14 mouse cellular contexts compared by ENCODE assay signal in genomic region chr3:104796430-104797082, GRCm38 (mm10). TPM values are rescaled to one million over a fixed set of nuclear protein-coding genes. Genes with fewer than 3 reads are reported as not detected.
DNase-seq lines count a peak whose midpoint lies in the region; ATAC-seq and TF ChIP-seq lines count a peak whose summit lies in the region.
"Had no signal": no experiment of that assay in that cellular context is flagged by ENCODE, and none has a peak within 500 bp of the region (broad histone marks: within the 10 kb centered on the region; RNA-seq: fewer than 3 reads in every experiment).

No protein-coding gene starts in this region.

- no peak for TF ChIP-seq CTCF in midbrain, postnatal 0 days (IDR thresholded peaks at IDR 0.05)

- H3K36me3 ChIP-seq in midbrain, embryonic 11.5 days (ENCODE audit: control insufficient read depth, insufficient read depth, low read length): no peaks in the 10 kb centered on the region
- H3K36me3 ChIP-seq in midbrain, postnatal 0 days (ENCODE audit: insufficient read depth, low read length): peaks cover 39% of the 10 kb centered on the region
- H3K36me3 ChIP-seq in intestine, embryonic 16.5 days (ENCODE audit: control insufficient read depth, insufficient read depth, low read length): peaks cover 22% of the 10 kb centered on the region
- peaks cover 77% of the 10 kb centered on the region for H3K36me3 ChIP-seq in liver, embryonic 12.5 days
- H3K36me3 ChIP-seq in stomach, embryonic 16.5 days (ENCODE audit: control insufficient read depth, insufficient read depth, low read length): peaks cover 34% of the 10 kb centered on the region
- H3K36me3 ChIP-seq in midbrain, embryonic 10.5 days: peaks cover 60% of the 10 kb centered on the region

- DNase-seq in midbrain, embryonic 11.5 days (ENCODE audit: low spot score, missing footprints): peak; percentile 12
- DNase-seq in midbrain, postnatal 0 days (ENCODE audit: low spot score): no peak
- no peak for DNase-seq in midbrain, embryonic 10.5 days (ENCODE audit: low spot score)
- DNase-seq in adrenal gland, postnatal 25 days: no peak
- DNase-seq: gastrocnemius, postnatal 10 days; thymus, postnatal 4 days had no signal

- ATAC-seq in midbrain, embryonic 11.5 days (ENCODE audit: low FRiP score): no peak
- ATAC-seq in midbrain, postnatal 0 days (ENCODE audit: low FRiP score): no peak
- peak; percentile 86 for ATAC-seq in intestine, embryonic 16.5 days
- ATAC-seq in liver, embryonic 12.5 days: peak; percentile 41
- ATAC-seq in stomach, embryonic 16.5 days (ENCODE audit: insufficient read depth, low FRiP score): peak; percentile 78
- no peak for ATAC-seq in megakaryocyte-erythroid progenitor cell, adult 5-6 weeks (replicated peaks; ENCODE audit: low FRiP score, low TSS enrichment, poor library complexity, severe bottlenecking)

- H3K4me2 ChIP-seq in midbrain, embryonic 11.5 days: no peak overlapping the region
- H3K4me2 ChIP-seq in midbrain, postnatal 0 days (ENCODE audit: low read depth, low read length, poor library complexity, severe bottlenecking): no peak overlapping the region
- H3K4me2 ChIP-seq in intestine, embryonic 16.5 days (ENCODE audit: low read depth, low read length): no peak overlapping the region
- H3K4me2 ChIP-seq in liver, embryonic 12.5 days: no peak overlapping the region
- H3K4me2 ChIP-seq in stomach, embryonic 16.5 days (ENCODE audit: low read depth, low read length): no peak overlapping the region
- H3K4me2 ChIP-seq: hindbrain, embryonic 13.5 days; limb, embryonic 12.5 days had no signal

- 83% methylated on average over 15 of the region's 15 CpGs for WGBS in midbrain, embryonic 11.5 days
- 85% methylated on average over 15 of the region's 15 CpGs for WGBS in midbrain, postnatal 0 days
- 59% methylated on average over 15 of the region's 15 CpGs for WGBS in intestine, embryonic 16.5 days
- WGBS in liver, embryonic 12.5 days (ENCODE audit: insufficient replicate concordance): 70% methylated on average over 15 of the region's 15 CpGs
- WGBS in stomach, embryonic 16.5 days: 66% methylated on average over 15 of the region's 15 CpGs
- WGBS in midbrain, embryonic 10.5 days: 91% methylated on average over 15 of the region's 15 CpGs

- H3K4me3 ChIP-seq in midbrain, embryonic 11.5 days (ENCODE audit: low read depth, low read length): no peak overlapping the region
- H3K4me3 ChIP-seq in midbrain, postnatal 0 days (ENCODE audit: low read depth, low read length): no peak overlapping the region
- H3K4me3 ChIP-seq in intestine, embryonic 16.5 days (ENCODE audit: low read length): no peak overlapping the region
- H3K4me3 ChIP-seq in liver, embryonic 12.5 days: no peak overlapping the region
- H3K4me3 ChIP-seq in stomach, embryonic 16.5 days (replicated peaks; ENCODE audit: low read length): no peak overlapping the region
- no peak overlapping the region for H3K4me3 ChIP-seq in midbrain, embryonic 10.5 days
- H3K4me3 ChIP-seq: hindbrain, embryonic 13.5 days; limb, embryonic 12.5 days had no signal

- no peak overlapping the region for H3K27ac ChIP-seq in midbrain, embryonic 11.5 days (ENCODE audit: low read depth, low read length)
- H3K27ac ChIP-seq in midbrain, postnatal 0 days (ENCODE audit: low read depth, low read length): no peak overlapping the region
- peak overlapping the region; percentile 92 for H3K27ac ChIP-seq in intestine, embryonic 16.5 days (ENCODE audit: low read length)
- peak overlapping the region; percentile 36; the same call in 1 of the 2 replicates for H3K27ac ChIP-seq in liver, embryonic 12.5 days
- peak overlapping the region; percentile 94; the same call in 1 of the 2 replicates for H3K27ac ChIP-seq in stomach, embryonic 16.5 days (ENCODE audit: low read length)
- H3K27ac ChIP-seq in midbrain, embryonic 10.5 days (replicated peaks): no peak overlapping the region
- H3K27ac ChIP-seq: hindbrain, embryonic 13.5 days; limb, embryonic 12.5 days had no signal

- H3K27me3 ChIP-seq in midbrain, embryonic 11.5 days (ENCODE audit: control insufficient read depth, insufficient read depth, low read length): no peaks in the 10 kb centered on the region
- no peaks in the 10 kb centered on the region for H3K27me3 ChIP-seq in midbrain, postnatal 0 days (ENCODE audit: insufficient read depth, low read length)
- no peaks in the 10 kb centered on the region for H3K27me3 ChIP-seq in intestine, embryonic 16.5 days (replicated peaks; ENCODE audit: control insufficient read depth, insufficient read depth, low read length)
- no peaks in the 10 kb centered on the region for H3K27me3 ChIP-seq in liver, embryonic 12.5 days (replicated peaks)
- H3K27me3 ChIP-seq in stomach, embryonic 16.5 days (ENCODE audit: control insufficient read depth, insufficient read depth, low read length): no peaks in the 10 kb centered on the region
- no peaks in the 10 kb centered on the region for H3K27me3 ChIP-seq in midbrain, embryonic 10.5 days (ENCODE audit: low read depth, poor library complexity, severe bottlenecking)
- H3K27me3 ChIP-seq: hindbrain, embryonic 13.5 days; limb, embryonic 12.5 days had no signal

- H3K9me3 ChIP-seq in midbrain, embryonic 11.5 days (ENCODE audit: control insufficient read depth, low read length): no peaks in the 10 kb centered on the region
- no peaks in the 10 kb centered on the region for H3K9me3 ChIP-seq in midbrain, postnatal 0 days (ENCODE audit: low read length)
- no peaks in the 10 kb centered on the region for H3K9me3 ChIP-seq in intestine, embryonic 16.5 days (ENCODE audit: control insufficient read depth, low read length)
- no peaks in the 10 kb centered on the region for H3K9me3 ChIP-seq in liver, embryonic 12.5 days (replicated peaks)
- no peaks in the 10 kb centered on the region for H3K9me3 ChIP-seq in stomach, embryonic 16.5 days (replicated peaks; ENCODE audit: control insufficient read depth, low read length)
- H3K9me3 ChIP-seq in midbrain, embryonic 10.5 days (replicated peaks): no peaks in the 10 kb centered on the region
- H3K9me3 ChIP-seq: hindbrain, embryonic 13.5 days; limb, embryonic 12.5 days had no signal

- peaks cover 8% of the 10 kb centered on the region for H3K4me1 ChIP-seq in midbrain, embryonic 11.5 days (ENCODE audit: control insufficient read depth, insufficient read depth, low read length)
- no peaks in the 10 kb centered on the region for H3K4me1 ChIP-seq in midbrain, postnatal 0 days (ENCODE audit: insufficient read depth, low read length)
- H3K4me1 ChIP-seq in intestine, embryonic 16.5 days (ENCODE audit: control insufficient read depth, insufficient read depth, low read length): peaks cover 54% of the 10 kb centered on the region
- peaks cover 49% of the 10 kb centered on the region for H3K4me1 ChIP-seq in liver, embryonic 12.5 days
- peaks cover 42% of the 10 kb centered on the region for H3K4me1 ChIP-seq in stomach, embryonic 16.5 days (ENCODE audit: control insufficient read depth, insufficient read depth, low read length)
- H3K4me1 ChIP-seq in midbrain, embryonic 10.5 days: peaks cover 38% of the 10 kb centered on the region

- no peak overlapping the region for H3K9ac ChIP-seq in midbrain, embryonic 11.5 days (ENCODE audit: low read length)
- no peak overlapping the region for H3K9ac ChIP-seq in midbrain, postnatal 0 days (replicated peaks; ENCODE audit: low read length, poor library complexity, severe bottlenecking)
- peak overlapping the region; percentile 12; the same call in 1 of the 2 replicates for H3K9ac ChIP-seq in intestine, embryonic 16.5 days (ENCODE audit: low read depth, low read length)
- H3K9ac ChIP-seq in liver, embryonic 12.5 days: no peak overlapping the region
- no peak overlapping the region for H3K9ac ChIP-seq in stomach, embryonic 16.5 days (ENCODE audit: low read length)
- H3K9ac ChIP-seq: hindbrain, embryonic 13.5 days; limb, embryonic 12.5 days had no signal

RNA-seq across cellular contexts. Expression of gene Rhoc, which starts 8.4 kb away (rescaled TPM):
- polyA plus RNA-seq in midbrain, embryonic 11.5 days (2014; fragmentation: Nextera tagmentation; extraction: Ambion mirVana): 78.2 and 82.0 TPM in 2 replicates
- 35.2 and 50.9 TPM in 2 replicates for total RNA-seq in midbrain, postnatal 0 days (2014; rRNA removed)
- 39.9 and 44.8 TPM in 2 replicates for polyA plus RNA-seq in midbrain, postnatal 0 days (2015; fragmentation: Nextera tagmentation; extraction: Ambion mirVana)
- polyA plus RNA-seq in intestine, embryonic 16.5 days (2015; fragmentation: Nextera tagmentation; extraction: Ambion mirVana): 171 and 184 TPM in 2 replicates
- 28.1 and 34.1 TPM in 2 replicates for polyA plus RNA-seq in liver, embryonic 12.5 days (2016; fragmentation: Nextera tagmentation; extraction: Ambion mirVana)
- 163 and 168 TPM in 2 replicates for polyA plus RNA-seq in stomach, embryonic 16.5 days (2015; fragmentation: Nextera tagmentation; extraction: Ambion mirVana)
- polyA plus RNA-seq in midbrain, embryonic 10.5 days (2016; fragmentation: Nextera tagmentation; extraction: Ambion mirVana): 87.0 and 89.3 TPM in 2 replicates
- 1.1 TPM in 1 of 2 replicates, not detected in the other for total RNA-seq in megakaryocyte-erythroid progenitor cell, adult 5-6 weeks (2014; fragmentation: Nextera tagmentation)
- not detected in 2 replicates for total RNA-seq in megakaryocyte-erythroid progenitor cell, adult 5-6 weeks (2017)
- total RNA-seq in adrenal gland, postnatal 25 days (2021): 88.7 and 108 TPM in 2 replicates
- total RNA-seq: MEL had no signal

RNA-seq across cellular contexts. Expression of gene Fam19a3, which starts 14.9 kb away (rescaled TPM):
- not detected in 2 replicates for polyA plus RNA-seq in midbrain, embryonic 11.5 days (2014; fragmentation: Nextera tagmentation; extraction: Ambion mirVana)
- total RNA-seq in midbrain, postnatal 0 days (2014; rRNA removed): 0.09 and 0.11 TPM in 2 replicates
- polyA plus RNA-seq in midbrain, postnatal 0 days (2015; fragmentation: Nextera tagmentation; extraction: Ambion mirVana): not detected in 2 replicates
- polyA plus RNA-seq in intestine, embryonic 16.5 days (2015; fragmentation: Nextera tagmentation; extraction: Ambion mirVana): 0.06 and 0.09 TPM in 2 replicates
- polyA plus RNA-seq in liver, embryonic 12.5 days (2016; fragmentation: Nextera tagmentation; extraction: Ambion mirVana): not detected in 2 replicates
- 0.03 and 0.06 TPM in 2 replicates for polyA plus RNA-seq in stomach, embryonic 16.5 days (2015; fragmentation: Nextera tagmentation; extraction: Ambion mirVana)
- polyA plus RNA-seq in midbrain, embryonic 10.5 days (2016; fragmentation: Nextera tagmentation; extraction: Ambion mirVana): 0.15 TPM in 1 of 2 replicates, not detected in the other
- not detected in 2 replicates for total RNA-seq in megakaryocyte-erythroid progenitor cell, adult 5-6 weeks (2014; fragmentation: Nextera tagmentation)
- total RNA-seq in megakaryocyte-erythroid progenitor cell, adult 5-6 weeks (2017): not detected in 2 replicates
- 0.76 and 1.6 TPM in 2 replicates for total RNA-seq in adrenal gland, postnatal 25 days (2021)
- total RNA-seq: common myeloid progenitor, adult 5-6 weeks; MEL had no signal

RNA-seq across cellular contexts. Expression of gene Ppm1j, which starts 15.7 kb away (rescaled TPM):
- 0.44 and 0.97 TPM in 2 replicates for polyA plus RNA-seq in midbrain, embryonic 11.5 days (2014; fragmentation: Nextera tagmentation; extraction: Ambion mirVana)
- 0.22 and 0.76 TPM in 2 replicates for total RNA-seq in midbrain, postnatal 0 days (2014; rRNA removed)
- polyA plus RNA-seq in midbrain, postnatal 0 days (2015; fragmentation: Nextera tagmentation; extraction: Ambion mirVana): 1.2 and 1.3 TPM in 2 replicates
- polyA plus RNA-seq in intestine, embryonic 16.5 days (2015; fragmentation: Nextera tagmentation; extraction: Ambion mirVana): 4.3 and 5.2 TPM in 2 replicates
- polyA plus RNA-seq in liver, embryonic 12.5 days (2016; fragmentation: Nextera tagmentation; extraction: Ambion mirVana): 0.79 and 1.3 TPM in 2 replicates
- 3.2 and 3.6 TPM in 2 replicates for polyA plus RNA-seq in stomach, embryonic 16.5 days (2015; fragmentation: Nextera tagmentation; extraction: Ambion mirVana)
- polyA plus RNA-seq in midbrain, embryonic 10.5 days (2016; fragmentation: Nextera tagmentation; extraction: Ambion mirVana): 1.1 and 1.2 TPM in 2 replicates
- not detected in 2 replicates for total RNA-seq in megakaryocyte-erythroid progenitor cell, adult 5-6 weeks (2014; fragmentation: Nextera tagmentation)
- total RNA-seq in megakaryocyte-erythroid progenitor cell, adult 5-6 weeks (2017): not detected in 2 replicates
- 3.6 and 5.9 TPM in 2 replicates for total RNA-seq in adrenal gland, postnatal 25 days (2021)

RNA-seq across cellular contexts. Expression of gene Mov10, which starts 21.8 kb away (rescaled TPM):
- polyA plus RNA-seq in midbrain, embryonic 11.5 days (2014; fragmentation: Nextera tagmentation; extraction: Ambion mirVana): 9.5 and 9.9 TPM in 2 replicates
- total RNA-seq in midbrain, postnatal 0 days (2014; rRNA removed): 7.9 and 18.2 TPM in 2 replicates
- 6.1 and 7.7 TPM in 2 replicates for polyA plus RNA-seq in midbrain, postnatal 0 days (2015; fragmentation: Nextera tagmentation; extraction: Ambion mirVana)
- polyA plus RNA-seq in intestine, embryonic 16.5 days (2015; fragmentation: Nextera tagmentation; extraction: Ambion mirVana): 139 and 161 TPM in 2 replicates
- polyA plus RNA-seq in liver, embryonic 12.5 days (2016; fragmentation: Nextera tagmentation; extraction: Ambion mirVana): 28.5 and 29.2 TPM in 2 replicates
- polyA plus RNA-seq in stomach, embryonic 16.5 days (2015; fragmentation: Nextera tagmentation; extraction: Ambion mirVana): 68.0 and 78.2 TPM in 2 replicates
- 12.7 and 13.5 TPM in 2 replicates for polyA plus RNA-seq in midbrain, embryonic 10.5 days (2016; fragmentation: Nextera tagmentation; extraction: Ambion mirVana)
- 11.0 and 17.3 TPM in 2 replicates for total RNA-seq in megakaryocyte-erythroid progenitor cell, adult 5-6 weeks (2014; fragmentation: Nextera tagmentation)
- total RNA-seq in megakaryocyte-erythroid progenitor cell, adult 5-6 weeks (2017): 1.9 and 3.1 TPM in 2 replicates
- 27.2 and 33.0 TPM in 2 replicates for total RNA-seq in adrenal gland, postnatal 25 days (2021)

Comparison
In these comparisons a context has a peak if more than half of its experiments do, and no peak if none do; other contexts are left out.
1. ATAC-seq: peak in intestine, embryonic 16.5 days (single experiment), liver, embryonic 12.5 days (single experiment) and stomach, embryonic 16.5 days (single experiment); none in midbrain, embryonic 11.5 days (single experiment), midbrain, postnatal 0 days (single experiment) and megakaryocyte-erythroid progenitor cell, adult 5-6 weeks (single experiment).
2. H3K27ac ChIP-seq: peak in intestine, embryonic 16.5 days (single experiment), liver, embryonic 12.5 days (single experiment) and stomach, embryonic 16.5 days (single experiment); none in midbrain, embryonic 11.5 days (single experiment), midbrain, postnatal 0 days (single experiment) and midbrain, embryonic 10.5 days (single experiment).